Mouse (Mus musculus) liver, adult 2 months (tissue): Measurements from ENCODE around the gene Gm11639. TPM values are rescaled to one million over a fixed set of nuclear protein-coding genes. Genes with fewer than 3 reads are reported as not detected.

Source experiments
- DNase-seq: peaks from one replicate; pipeline ENCODE4 v3.0.0-alpha.2; 2011; ENCODE audit warnings: low read depth, low spot score; ENCODE audit errors: extremely low read depth
- H3K27ac ChIP-seq: fragments of 200-500 bp; replicated peaks from 2 replicates; pipeline ENCODE4 v1.5.1; 2012; ENCODE audit warnings: low read depth, mild to moderate bottlenecking, control low read depth, inconsistent platforms, low read length; ENCODE audit not compliant: insufficient read depth
- H3K27me3 ChIP-seq: fragments of 200-500 bp; 2 replicates; pipeline ENCODE4 v1.6.1; 2012; ENCODE audit warnings: mild to moderate bottlenecking, moderate library complexity, low read length, inconsistent platforms; ENCODE audit not compliant: control insufficient read depth, insufficient read depth
- H3K36me3 ChIP-seq: fragments of 200-500 bp; 2 replicates; pipeline ENCODE4 v1.6.1; 2012; ENCODE audit warnings: low read length, inconsistent platforms; ENCODE audit not compliant: control insufficient read depth, insufficient read depth
- H3K4me1 ChIP-seq: fragments of 200-500 bp; 2 replicates; pipeline ENCODE4 v1.6.1; 2011; ENCODE audit warnings: low read length; ENCODE audit not compliant: control insufficient read depth, insufficient read depth
- H3K4me3 ChIP-seq: fragments of 200-500 bp; 2 replicates; pipeline ENCODE4 v1.5.1; 2011; ENCODE audit warnings: low read depth, mild to moderate bottlenecking, control low read depth, low read length, moderate library complexity; ENCODE audit not compliant: insufficient read depth
- H3K79me2 ChIP-seq: fragments of 200-500 bp; 2 replicates; pipeline ENCODE4 v1.6.1; 2012; ENCODE audit warnings: inconsistent platforms, mild to moderate bottlenecking, low read length, moderate library complexity; ENCODE audit not compliant: control insufficient read depth, insufficient read depth
- H3K9ac ChIP-seq: fragments of 200-500 bp; 2 replicates; pipeline ENCODE4 v1.6.1; 2012; ENCODE audit warnings: low read depth, mild to moderate bottlenecking, control low read depth, inconsistent platforms, low read length
- CTCF ChIP-seq: fragments of 200-500 bp; IDR thresholded peaks from 2 replicates; pipeline ENCODE4 v1.5.1; 2011; ENCODE audit warnings: low read depth, low read length, control low read depth
- POLR2A ChIP-seq: fragments of 200-500 bp; IDR thresholded peaks from 2 replicates; pipeline ENCODE4 v1.6.1; 2011; ENCODE audit warnings: low read length, control low read depth; ENCODE audit not compliant: insufficient read depth; ENCODE audit errors: extremely low read depth
- WGBS: fragments of 180-500 bp; shearing (Covaris S2); methylation state at CpG from one replicate; pipeline ENCODE4 v1.1.7; 2018; 5-methylcytosine and 5-hydroxymethylcytosine counted together
- polyA plus RNA-seq: library from polyadenylated mRNA; depleted of rRNA; stranded (reverse); fragments of >200 nt; gene quantifications from 2 replicates; pipeline ENCODE4 v1.2.3, GENCODE M21; 2012
- total RNA-seq: library from RNA; depleted of rRNA; stranded (reverse); fragments of >200 nt; gene quantifications from 2 replicates; pipeline ENCODE4 v1.2.3, GENCODE M21; 2014

The Gm11639 gene
- total and polyA plus RNA-seq, 2 experiments, result under 0.01 TPM; not detected in 1

DNA sequence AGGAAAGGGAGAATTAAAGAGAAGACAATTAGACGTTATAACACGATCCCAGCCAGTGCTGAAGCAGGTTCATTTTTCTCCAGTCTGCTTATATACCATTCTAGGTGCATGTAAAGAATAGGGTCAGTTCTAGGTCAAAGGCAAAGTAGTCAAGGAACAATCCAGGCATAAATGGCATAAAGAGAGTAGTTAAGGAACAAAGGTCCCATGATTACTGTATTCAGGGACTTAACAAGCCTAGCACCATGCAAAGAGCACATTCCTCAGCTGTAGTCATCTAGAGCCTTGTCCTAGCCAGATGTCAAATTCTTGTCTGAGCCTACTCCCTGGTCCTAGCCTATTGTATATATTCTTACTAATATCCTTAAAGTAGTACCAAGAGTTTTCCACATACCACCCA, 259.2 kb downstream of the Gm11639 start:
- Histone ChIP-seq H3K4me3 (no peak overlapping the region), H3K9ac (no peak overlapping the region), H3K27ac (no peak overlapping the region), H3K4me1 (no peaks in the 10 kb centered on the region), H3K36me3 (no peaks in the 10 kb centered on the region), H3K27me3 (0 out of 2 replicates have a peak, but pooled peaks cover 2% of the 10 kb centered on the region), H3K79me2 (no peaks in the 10 kb centered on the region)
- WGBS, result 78% methylated on average over 2 of the region's 2 CpGs
- no peak for DNase-seq
- TF ChIP-seq POLR2A, result no peak
- TF ChIP-seq CTCF, result no peak

DNA sequence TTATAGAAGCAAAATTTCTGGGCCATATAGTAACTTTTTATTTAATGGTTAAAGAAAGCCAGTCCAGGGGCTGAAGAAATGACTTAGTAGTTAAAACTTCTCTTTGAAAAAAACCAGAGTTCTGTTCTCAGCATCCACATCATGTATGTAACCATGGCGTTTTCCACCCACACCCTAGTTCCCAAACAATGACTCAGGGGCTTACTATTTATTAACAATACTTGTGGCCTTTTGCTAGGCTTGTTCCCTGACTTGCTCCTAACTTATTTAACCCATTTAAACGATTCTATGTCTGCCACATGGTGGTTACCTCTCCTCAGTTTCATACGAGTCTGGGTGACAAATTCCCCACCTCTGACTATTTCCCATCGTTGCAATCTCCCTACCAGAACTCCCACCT, 266.8 kb downstream of the Gm11639 start:
- TF ChIP-seq POLR2A (no peak), CTCF (no peak)
- no peaks in the 10 kb centered on the region for H3K36me3 ChIP-seq
- no peaks in the 10 kb centered on the region for H3K4me1 ChIP-seq
- no peak overlapping the region for H3K4me3 ChIP-seq
- no peak for DNase-seq
- H3K9ac ChIP-seq, result no peak overlapping the region
- 61% methylated on average over 4 of the region's 4 CpGs for WGBS
- no peak overlapping the region for H3K27ac ChIP-seq
- H3K79me2 ChIP-seq, result no peaks in the 10 kb centered on the region
- no peaks in the 10 kb centered on the region for H3K27me3 ChIP-seq

DNA sequence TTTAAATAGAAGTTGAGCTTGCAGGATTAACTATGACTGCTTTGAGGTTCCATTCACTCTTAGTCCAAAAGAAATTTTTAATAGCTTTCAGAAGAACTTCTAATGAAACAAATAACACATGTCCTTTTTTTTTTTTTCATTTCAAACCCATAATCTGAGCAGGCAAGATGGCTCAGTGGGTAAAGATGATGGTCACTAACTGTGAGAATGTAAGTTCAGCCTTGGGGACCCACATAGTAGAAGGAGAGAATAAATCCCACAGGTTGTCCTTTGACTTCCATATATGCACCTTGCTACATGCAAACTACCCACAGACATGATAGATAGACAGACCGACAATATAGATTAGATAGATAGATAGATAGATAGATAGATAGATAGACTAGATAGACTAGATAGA, 282.4 kb downstream of the Gm11639 start:
- TF ChIP-seq CTCF, result no peak
- no peak for TF ChIP-seq POLR2A
- WGBS, result 94% methylated on average over 1 of the region's 1 CpGs
- DNase-seq, result no peak

DNA sequence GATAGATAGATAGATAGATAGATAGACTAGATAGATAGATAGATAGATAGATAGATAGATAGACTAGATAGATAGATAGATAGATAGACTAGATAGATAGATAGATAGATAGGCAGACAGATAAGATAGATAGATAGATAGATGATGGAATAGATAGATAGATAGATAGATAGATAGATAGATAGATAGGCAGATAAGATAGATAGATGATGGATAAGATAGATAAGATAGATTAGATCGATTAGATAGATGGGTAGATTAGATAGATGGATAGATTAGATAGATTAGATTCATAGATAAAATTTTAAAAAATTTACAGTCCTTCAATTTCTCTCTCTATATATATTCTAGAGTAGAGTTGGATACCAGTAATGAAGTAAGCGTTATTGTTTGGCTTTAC, 282.9 kb downstream of the Gm11639 start:
- 89% methylated on average over 2 of the region's 2 CpGs for WGBS
- TF ChIP-seq CTCF (no peak), POLR2A (no peak)
- Histone ChIP-seq H3K79me2 (no peaks in the 10 kb centered on the region), H3K27ac (no peak overlapping the region), H3K36me3 (no peaks in the 10 kb centered on the region), H3K4me1 (no peaks in the 10 kb centered on the region), H3K4me3 (no peak overlapping the region), H3K9ac (no peak overlapping the region), H3K27me3 (peaks cover 4% of the 10 kb centered on the region; the same call in 1 of the 2 replicates)
- DNase-seq, result no peak

More for the DNA sequence above, 282.4 kb downstream of the Gm11639 start:
- H3K27ac ChIP-seq, result no peak overlapping the region
- H3K27me3 ChIP-seq, result peaks cover 4% of the 10 kb centered on the region; the same call in 1 of the 2 replicates
- H3K4me3 ChIP-seq, result no peak overlapping the region
- no peaks in the 10 kb centered on the region for H3K4me1 ChIP-seq
- no peaks in the 10 kb centered on the region for H3K36me3 ChIP-seq
- no peaks in the 10 kb centered on the region for H3K79me2 ChIP-seq
- no peak overlapping the region for H3K9ac ChIP-seq

DNA sequence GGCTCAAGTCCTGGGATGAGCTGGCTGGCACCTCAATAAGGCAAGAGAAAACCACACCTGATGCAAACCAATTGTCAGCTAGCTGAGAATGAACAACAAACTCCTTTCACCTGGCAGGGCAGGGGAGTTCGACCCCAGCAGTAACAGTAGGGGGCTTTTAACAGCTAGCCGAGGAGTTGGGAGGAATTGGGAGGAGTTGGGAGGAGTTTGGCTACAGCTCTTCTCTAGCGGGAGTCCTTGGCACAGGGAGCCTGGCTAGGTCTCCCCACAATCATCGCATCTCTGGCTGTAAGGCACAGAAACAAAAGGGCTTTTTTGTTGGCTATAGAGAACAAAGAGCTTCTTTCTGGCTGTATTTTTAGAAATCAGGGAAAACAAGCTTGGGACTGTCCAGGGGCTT, 285.8 kb downstream of the Gm11639 start:
- TF ChIP-seq POLR2A (no peak), CTCF (no peak)
- no peak overlapping the region for H3K27ac ChIP-seq
- 32% methylated on average over 4 of the region's 4 CpGs for WGBS

DNA sequence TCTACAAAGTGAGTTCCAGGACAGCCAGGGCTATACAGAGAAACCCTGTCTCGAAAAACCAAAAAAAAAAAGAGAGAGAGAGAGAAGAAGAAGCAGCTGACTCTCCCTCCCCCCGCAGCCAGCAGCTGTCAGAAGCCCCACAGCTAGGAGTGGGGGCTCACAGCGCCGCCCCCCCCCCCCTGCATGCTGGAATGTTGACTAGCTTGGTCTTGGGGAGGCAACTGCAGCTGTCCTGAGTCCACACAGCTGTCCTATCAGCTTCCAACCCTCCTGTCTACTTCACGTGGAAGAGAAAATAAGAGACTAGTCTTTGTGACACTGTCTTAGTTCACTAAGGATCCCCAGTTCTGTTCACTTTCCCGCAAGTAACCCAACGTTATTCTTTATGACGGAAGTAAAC, 287.0 kb downstream of the Gm11639 start:
- WGBS, result 75% methylated on average over 8 of the region's 8 CpGs
- H3K79me2 ChIP-seq, result no peaks in the 10 kb centered on the region
- H3K27me3 ChIP-seq, result peaks cover 4% of the 10 kb centered on the region; the same call in 1 of the 2 replicates
- H3K9ac ChIP-seq, result no peak overlapping the region
- no peak overlapping the region for H3K4me3 ChIP-seq
- H3K4me1 ChIP-seq, result peaks cover 4% of the 10 kb centered on the region; the same call in 1 of the 2 replicates
- no peak overlapping the region for H3K27ac ChIP-seq
- DNase-seq, result no peak
- no peaks in the 10 kb centered on the region for H3K36me3 ChIP-seq
- TF ChIP-seq POLR2A, result no peak
- TF ChIP-seq CTCF, result no peak

More for the DNA sequence above, 285.8 kb downstream of the Gm11639 start:
- Histone ChIP-seq H3K27me3 (peaks cover 4% of the 10 kb centered on the region; the same call in 1 of the 2 replicates), H3K79me2 (no peaks in the 10 kb centered on the region), H3K4me1 (0 out of 2 replicates have a peak, but pooled peaks cover 1% of the 10 kb centered on the region), H3K4me3 (no peak overlapping the region), H3K9ac (no peak overlapping the region), H3K36me3 (no peaks in the 10 kb centered on the region)
- DNase-seq, result no peak
